Mouse (Mus musculus) embryonic facial prominence, embryonic 14.5 days (tissue): ENCODE measurements around the gene Iqck. TPM values are rescaled to one million over a fixed set of nuclear protein-coding genes. Genes with fewer than 3 reads are reported as not detected.

Experiments
- ATAC-seq: fragments of 200-750 bp; cut with Nextera tagmentation; 2 replicates; pipeline ENCODE4 v1.8.0; 2017; ENCODE audit warnings: low read depth, moderate number of reproducible peaks, moderate TSS enrichment
- DNase-seq: peaks from one replicate; pipeline ENCODE4 v3.0.0-alpha.2; 2015; ENCODE audit warnings: low spot score
- H3K27ac ChIP-seq: fragments of 300-500 bp; sonication (generic); replicated peaks from 2 replicates; pipeline ENCODE4 v1.5.1; 2014; ENCODE audit warnings: low read depth, mild to moderate bottlenecking, low read length, moderate library complexity
- H3K27me3 ChIP-seq: fragments of 300-500 bp; sonication (generic); replicated peaks from 2 replicates; pipeline ENCODE4 v1.6.1; 2014; ENCODE audit warnings: low read length; ENCODE audit not compliant: control insufficient read depth, insufficient read depth
- H3K36me3 ChIP-seq: fragments of 300-500 bp; sonication (generic); 2 replicates; pipeline ENCODE4 v1.6.1; 2014; ENCODE audit warnings: low read length, mixed read lengths; ENCODE audit not compliant: control insufficient read depth, insufficient read depth
- H3K4me1 ChIP-seq: fragments of 300-500 bp; sonication (generic); 2 replicates; pipeline ENCODE4 v1.6.1; 2014; ENCODE audit warnings: antibody characterized with exemption, low read length; ENCODE audit not compliant: control insufficient read depth, insufficient read depth
- H3K4me2 ChIP-seq: fragments of 300-500 bp; sonication (generic); 2 replicates; pipeline ENCODE4 v1.6.1; 2014; ENCODE audit warnings: low read depth, mild to moderate bottlenecking, low read length, moderate library complexity, mixed read lengths
- H3K4me3 ChIP-seq: fragments of 300-500 bp; sonication (generic); 2 replicates; pipeline ENCODE4 v1.5.1; 2014; ENCODE audit warnings: low read depth, mild to moderate bottlenecking, low read length
- H3K9ac ChIP-seq: fragments of 300-500 bp; sonication (generic); 2 replicates; pipeline ENCODE4 v1.6.1; 2014; ENCODE audit warnings: low read depth, mild to moderate bottlenecking, low read length, moderate library complexity, mixed read lengths
- H3K9me3 ChIP-seq: fragments of 300-500 bp; sonication (generic); 2 replicates; pipeline ENCODE4 v1.6.1; 2016; ENCODE audit warnings: low read length; ENCODE audit not compliant: control insufficient read depth
- WGBS: fragments of 180-500 bp; shearing (Covaris S2); extraction: QIAGEN DNeasy Blood & Tissue Kit; methylation state at CpG from one replicate; pipeline ENCODE4 v1.1.7; 2014; 5-methylcytosine and 5-hydroxymethylcytosine counted together
- polyA plus RNA-seq: library from polyadenylated mRNA; unstranded; fragments of >200 nt; fragmentation: Nextera tagmentation; extraction: Ambion mirVana; gene quantifications from 2 replicates; pipeline ENCODE4 v1.2.1, GENCODE M21; 2014

Gene Iqck
- polyA plus RNA-seq, 1 experiment from 2014 or later = 4.5 TPM

DNA sequence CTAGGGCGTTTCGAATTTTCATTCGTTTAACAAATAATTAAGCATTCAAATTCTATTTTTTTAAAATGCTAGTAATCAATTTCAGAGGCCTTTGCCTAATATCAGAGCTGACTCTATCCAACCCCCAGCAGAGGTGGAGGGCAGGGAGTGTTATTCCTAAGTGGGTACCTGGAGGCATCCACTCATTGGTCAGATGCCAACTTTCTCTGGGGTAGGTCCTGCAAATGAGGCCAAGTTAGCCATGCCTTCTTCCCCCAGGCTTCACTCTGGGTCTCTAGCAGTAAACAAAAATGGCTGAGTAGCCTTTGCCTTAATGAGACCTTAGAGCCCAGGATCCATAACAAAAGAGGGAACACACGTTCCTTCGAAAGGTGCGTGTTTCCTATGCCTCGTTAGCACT is 123.6 kb downstream of the Iqck start:
- no peak for ATAC-seq
- Histone ChIP-seq H3K4me3 (no peak overlapping the region), H3K36me3 (peaks cover 58% of the 10 kb centered on the region), H3K9me3 (no peaks in the 10 kb centered on the region), H3K27me3 (no peaks in the 10 kb centered on the region), H3K9ac (no peak overlapping the region), H3K4me2 (no peak overlapping the region), H3K4me1 (0 out of 2 replicates have a peak, but pooled peaks cover 3% of the 10 kb centered on the region), H3K27ac (no peak overlapping the region)
- no peak for DNase-seq
- 86% methylated on average over 7 of the region's 7 CpGs for WGBS

DNA sequence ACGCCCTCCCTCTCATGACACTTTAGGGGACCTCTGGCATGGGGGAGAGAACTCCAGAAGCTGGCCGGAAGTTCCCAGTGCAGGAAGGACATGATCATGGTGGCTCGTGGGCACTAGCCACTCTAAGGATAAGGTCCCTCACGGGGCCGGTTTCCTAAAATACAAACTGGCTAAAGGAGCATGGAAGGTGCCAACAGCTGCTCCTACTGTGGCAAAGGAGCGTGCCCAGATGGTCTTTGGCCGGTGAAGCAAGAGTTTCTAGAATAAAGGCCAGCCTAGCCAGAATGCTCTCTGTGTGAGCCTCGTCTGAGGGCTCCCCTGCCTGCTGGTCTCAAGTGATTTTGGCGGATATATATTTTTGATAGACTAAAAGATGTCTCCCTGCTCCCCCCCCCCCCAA is 124.2 kb downstream of the Iqck start:
- 85% methylated on average over 9 of the region's 9 CpGs for WGBS
- H3K36me3 ChIP-seq = peaks cover 55% of the 10 kb centered on the region
- H3K9me3 ChIP-seq = no peaks in the 10 kb centered on the region
- no peak overlapping the region for H3K4me3 ChIP-seq
- no peak for ATAC-seq
- no peak overlapping the region for H3K4me2 ChIP-seq
- H3K9ac ChIP-seq = no peak overlapping the region
- no peak for DNase-seq
- H3K4me1 ChIP-seq = 0 out of 2 replicates have a peak, but pooled peaks cover 3% of the 10 kb centered on the region
- no peak overlapping the region for H3K27ac ChIP-seq
- H3K27me3 ChIP-seq = no peaks in the 10 kb centered on the region

GRCm38 (mm10) chr7:118981346-118981745 is 125.8 kb downstream of the Iqck start:
- no peaks in the 10 kb centered on the region for H3K9me3 ChIP-seq
- no peak overlapping the region for H3K4me2 ChIP-seq
- 74% methylated on average over 4 of the region's 4 CpGs for WGBS
- no peak overlapping the region for H3K9ac ChIP-seq
- peaks cover 45% of the 10 kb centered on the region for H3K36me3 ChIP-seq
- DNase-seq (no peak), ATAC-seq (no peak)
- H3K27ac ChIP-seq = no peak overlapping the region
- H3K4me1 ChIP-seq = peaks cover 3% of the 10 kb centered on the region; the same call in 1 of the 2 replicates
- no peak overlapping the region for H3K4me3 ChIP-seq
- H3K27me3 ChIP-seq = no peaks in the 10 kb centered on the region

- Histone ChIP-seq H3K4me2 (no peak overlapping the region), H3K36me3 (peaks cover 42% of the 10 kb centered on the region), H3K9me3 (no peaks in the 10 kb centered on the region), H3K9ac (no peak overlapping the region), H3K4me1 (peaks cover 3% of the 10 kb centered on the region; the same call in 1 of the 2 replicates), H3K4me3 (no peak overlapping the region), H3K27me3 (no peaks in the 10 kb centered on the region), H3K27ac (no peak overlapping the region)
- DNase-seq (no peak), ATAC-seq (no peak)
- 90% methylated on average over 5 of the region's 5 CpGs for WGBS
These were observed 126.3 kb downstream of the Iqck start for GRCm38 (mm10) chr7:118981831-118982230.

GRCm38 (mm10) chr7:118982586-118982985 is 127.0 kb downstream of the Iqck start:
- Histone ChIP-seq H3K9ac (no peak overlapping the region), H3K9me3 (no peaks in the 10 kb centered on the region), H3K27me3 (no peaks in the 10 kb centered on the region), H3K27ac (no peak overlapping the region), H3K4me3 (no peak overlapping the region), H3K36me3 (peaks cover 38% of the 10 kb centered on the region), H3K4me2 (no peak overlapping the region), H3K4me1 (no peaks in the 10 kb centered on the region; the same call in 1 of the 2 replicates)
- WGBS = 86% methylated on average over 4 of the region's 4 CpGs
- DNase-seq = no peak
- ATAC-seq = no peak

DNA sequence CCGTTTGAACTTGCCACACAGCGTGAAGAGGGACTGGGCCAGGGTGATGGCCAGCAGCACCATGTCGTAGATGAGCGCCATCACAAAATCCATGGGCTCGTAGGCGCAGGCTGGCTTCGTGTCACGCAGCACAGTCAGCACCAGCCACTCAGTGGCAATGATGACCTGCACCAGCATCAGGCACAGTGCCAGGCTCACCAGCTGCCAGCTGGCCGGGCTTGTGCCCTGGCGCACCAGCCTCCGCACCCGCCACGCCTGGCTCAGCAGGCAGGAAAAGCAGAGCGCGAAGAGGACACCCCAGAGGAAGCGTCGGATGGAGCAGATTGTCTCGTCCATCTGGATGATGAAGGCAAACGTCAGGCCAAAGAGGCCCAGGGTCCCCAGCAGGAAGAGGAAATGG is 128.4 kb downstream of the Iqck start:
- peaks cover 33% of the 10 kb centered on the region for H3K36me3 ChIP-seq
- no peak overlapping the region for H3K4me2 ChIP-seq
- H3K4me3 ChIP-seq = no peak overlapping the region
- no peaks in the 10 kb centered on the region for H3K9me3 ChIP-seq
- 92% methylated on average over 19 of the region's 19 CpGs for WGBS
- no peak overlapping the region for H3K9ac ChIP-seq
- no peak for ATAC-seq
- no peak overlapping the region for H3K27ac ChIP-seq
- H3K27me3 ChIP-seq = no peaks in the 10 kb centered on the region
- no peaks in the 10 kb centered on the region; the same call in 1 of the 2 replicates for H3K4me1 ChIP-seq
- DNase-seq = no peak

GRCm38 (mm10) chr7:118985786-118986185 is 130.2 kb downstream of the Iqck start:
- Histone ChIP-seq H3K4me3 (no peak overlapping the region), H3K27me3 (no peaks in the 10 kb centered on the region), H3K36me3 (peaks cover 33% of the 10 kb centered on the region), H3K4me2 (no peak overlapping the region), H3K27ac (no peak overlapping the region), H3K9ac (no peak overlapping the region), H3K9me3 (no peaks in the 10 kb centered on the region), H3K4me1 (no peaks in the 10 kb centered on the region; the same call in 1 of the 2 replicates)
- 79% methylated on average over 4 of the region's 4 CpGs for WGBS
- DNase-seq (no peak), ATAC-seq (no peak)

DNA sequence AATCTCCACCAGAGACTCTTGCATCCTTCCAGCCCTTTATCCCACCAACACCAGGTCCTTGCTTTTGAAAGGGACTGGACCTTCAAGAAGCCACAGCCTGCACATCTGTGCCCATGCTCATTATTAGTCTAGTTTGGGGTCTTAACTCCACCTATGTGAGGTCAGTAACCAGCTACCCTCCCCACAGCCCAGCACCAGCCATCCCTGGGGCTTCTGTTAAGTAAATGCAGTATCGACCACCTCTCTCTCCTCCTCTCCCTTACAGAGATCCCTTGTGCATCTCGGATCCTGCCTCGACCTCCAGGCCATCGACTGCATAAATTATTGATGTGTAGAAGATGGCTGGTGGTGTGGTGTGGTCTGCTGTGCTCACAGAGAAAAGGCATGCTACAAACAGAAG is 130.8 kb downstream of the Iqck start:
- Histone ChIP-seq H3K4me3 (no peak overlapping the region), H3K4me1 (peaks cover under 1% of the 10 kb centered on the region; the same call in 1 of the 2 replicates), H3K27ac (no peak overlapping the region), H3K9ac (no peak overlapping the region), H3K27me3 (no peaks in the 10 kb centered on the region), H3K36me3 (peaks cover 27% of the 10 kb centered on the region), H3K4me2 (no peak overlapping the region), H3K9me3 (no peaks in the 10 kb centered on the region)
- 74% methylated on average over 4 of the region's 4 CpGs for WGBS
- DNase-seq (no peak), ATAC-seq (no peak)

DNA sequence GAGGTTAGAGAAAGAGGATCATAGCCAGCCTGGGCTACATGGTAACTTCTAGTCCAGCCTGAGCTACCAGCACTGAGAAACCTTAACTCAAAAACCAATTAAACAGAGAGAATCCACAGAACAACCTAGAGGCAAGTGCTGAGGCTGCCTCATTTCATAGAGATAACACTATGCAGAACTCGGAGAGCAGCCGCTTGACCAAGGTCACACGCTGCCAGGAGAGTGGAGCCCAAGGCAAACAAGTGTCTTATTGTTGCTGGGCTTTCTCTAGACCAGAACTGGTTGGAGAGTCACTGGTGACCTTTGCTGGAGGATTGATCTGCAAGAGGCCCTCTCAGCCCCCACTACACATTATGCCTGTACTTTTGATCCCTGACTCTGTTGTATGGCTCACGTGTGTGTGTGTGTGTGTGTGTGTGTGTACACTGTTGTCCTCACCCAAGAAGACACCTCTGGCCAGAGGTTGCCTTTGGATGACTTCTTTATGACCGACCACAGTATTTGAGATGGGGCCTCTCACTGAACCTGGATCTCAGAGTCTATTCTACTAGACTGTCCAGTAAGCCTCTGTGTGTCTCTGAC is 133.8 kb downstream of the Iqck start:
- no peak overlapping the region for H3K9ac ChIP-seq
- no peaks in the 10 kb centered on the region for H3K9me3 ChIP-seq
- peaks cover 16% of the 10 kb centered on the region for H3K4me1 ChIP-seq
- ATAC-seq (no peak), DNase-seq (no peak)
- H3K27me3 ChIP-seq = no peaks in the 10 kb centered on the region
- H3K27ac ChIP-seq = no peak overlapping the region
- no peak overlapping the region for H3K4me3 ChIP-seq
- H3K4me2 ChIP-seq = no peak overlapping the region
- 61% methylated on average over 5 of the region's 5 CpGs for WGBS
- H3K36me3 ChIP-seq = no peaks in the 10 kb centered on the region
